Mouse (Mus musculus): Measurements from ENCODE around the gene Csrnp2.

Gene Csrnp2

GRCm38 (mm10) chr15:100436112-100436511, 59.2 kb downstream of the Csrnp2 start:
- DNase-seq (ENCODE audit: extremely low read depth, low read depth): no peak

DNA sequence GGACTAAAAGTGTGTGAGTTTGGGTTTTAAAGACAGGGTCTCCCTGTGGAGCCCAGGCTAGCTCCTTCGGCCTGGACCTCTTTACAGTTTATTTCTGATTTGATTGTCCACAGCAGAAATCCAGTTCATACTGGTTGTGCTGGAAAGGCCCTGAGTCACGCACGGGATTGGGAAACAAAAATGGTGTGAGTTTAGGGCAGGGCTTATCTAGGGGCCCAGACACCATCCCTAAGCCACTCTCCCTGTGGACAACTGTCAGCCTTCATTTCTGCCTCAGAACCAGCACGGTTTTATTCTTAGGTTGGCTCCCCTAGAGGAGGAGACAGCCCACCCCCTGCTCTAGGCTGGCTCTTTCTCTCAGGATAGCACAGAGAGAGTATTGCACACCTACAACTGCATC, 62.1 kb downstream of the Csrnp2 start:
- no peak for DNase-seq (ENCODE audit: extremely low read depth, low read depth)

- DNase-seq (ENCODE audit: extremely low read depth, low read depth): no peak
These were observed 65.2 kb downstream of the Csrnp2 start for GRCm38 (mm10) chr15:100429959-100430565.
